Mouse (Mus musculus) MEL (cell line): ENCODE measurements around the gene Tmem44.

ENCODE experiments used
- CHD2 ChIP-seq: IDR thresholded peaks from 2 replicates; pipeline ENCODE4 v1.6.1; 2011; ENCODE audit warnings: low read length, improper control_type of control experiment
- CTCF ChIP-seq, 3 experiments: IDR thresholded peaks in 2 of 3; conservative IDR thresholded peaks in 1 of 3; 2 replicates each; pipeline ENCODE4 v1.5.1; 2011 to 2012; ENCODE audit warnings: low read length in 3 of 3, low read depth in 2 of 3, mild to moderate bottlenecking in 2 of 3, improper control_type of control experiment in 1 of 3, inconsistent platforms in 1 of 3, mixed read lengths in 1 of 3, moderate library complexity in 1 of 3; ENCODE audit not compliant: control insufficient read depth in 1 of 3, insufficient read depth in 1 of 3, poor library complexity in 1 of 3, severe bottlenecking in 1 of 3
- EP300 ChIP-seq, 2 experiments: IDR thresholded peaks; 2 replicates each; pipeline ENCODE4 v1.6.1; 2011; ENCODE audit warnings: improper control_type of control experiment in 2 of 2, low read length in 2 of 2, low read depth in 1 of 2, mild to moderate bottlenecking in 1 of 2
- JUND ChIP-seq: IDR thresholded peaks from 2 replicates; pipeline ENCODE4 v1.6.1; 2011; ENCODE audit warnings: low read depth, mild to moderate bottlenecking, improper control_type of control experiment, low read length
- NRF1 ChIP-seq: IDR thresholded peaks from 2 replicates; pipeline ENCODE4 v1.6.1; 2014; ENCODE audit warnings: low read depth, mild to moderate bottlenecking, inconsistent platforms, low read length, improper control_type of control experiment, moderate library complexity; ENCODE audit not compliant: poor library complexity, insufficient read depth, severe bottlenecking
- POLR2A ChIP-seq, 2 experiments: IDR thresholded peaks; 2 replicates each; pipeline ENCODE4 v1.6.1; 2011 to 2012; ENCODE audit warnings: low read length in 2 of 2, mild to moderate bottlenecking in 2 of 2, control low read depth in 1 of 2, improper control_type of control experiment in 1 of 2, low read depth in 1 of 2, moderate library complexity in 1 of 2; ENCODE audit not compliant: control insufficient read depth in 1 of 2, insufficient read depth in 1 of 2, poor library complexity in 1 of 2
- POLR2AphosphoS5 ChIP-seq: IDR thresholded peaks from 2 replicates; pipeline ENCODE4 v1.6.1; 2012; ENCODE audit warnings: low read depth, borderline replicate concordance, mild to moderate bottlenecking, inconsistent platforms, low read length, moderate library complexity, mixed read lengths
- RCOR1 ChIP-seq: IDR thresholded peaks from 2 replicates; pipeline ENCODE4 v1.6.1; 2012; ENCODE audit warnings: low read depth, mild to moderate bottlenecking, inconsistent platforms, low read length, improper control_type of control experiment
- TCF12 ChIP-seq: IDR thresholded peaks from 2 replicates; pipeline ENCODE4 v1.6.1; 2014; ENCODE audit warnings: low read depth, mild to moderate bottlenecking, inconsistent platforms, low read length, improper control_type of control experiment, moderate library complexity
- USF1 ChIP-seq: IDR thresholded peaks from 2 replicates; pipeline ENCODE4 v1.6.1; 2014; ENCODE audit warnings: low read depth, mild to moderate bottlenecking, inconsistent platforms, low read length, improper control_type of control experiment, moderate library complexity
- ZKSCAN1 ChIP-seq: IDR thresholded peaks from 2 replicates; pipeline ENCODE4 v1.6.1; 2012; ENCODE audit warnings: low read depth, mild to moderate bottlenecking, inconsistent platforms, low read length, improper control_type of control experiment, moderate library complexity
- ZNF384 ChIP-seq: IDR thresholded peaks from 2 replicates; pipeline ENCODE4 v1.6.1; 2012; ENCODE audit warnings: low read depth, mild to moderate bottlenecking, inconsistent platforms, low read length, improper control_type of control experiment

- no peak for TF ChIP-seq POLR2AphosphoS5
- TF ChIP-seq CTCF (IDR thresholded peaks at IDR 0.05 in 2 of 3, conservative IDR thresholded peaks at IDR 0.05 in 1 of 3; ENCODE audit: control insufficient read depth in 1 of 3, insufficient read depth in 1 of 3, low read depth in 2 of 3, low read length in 3 of 3, poor library complexity in 1 of 3, severe bottlenecking in 1 of 3) = no peak
- TF ChIP-seq JUND = no peak
- peak; percentile 60 for TF ChIP-seq TCF12
- no peak for TF ChIP-seq POLR2A (IDR thresholded peaks at IDR 0.05; ENCODE audit: control insufficient read depth in 1 of 2, insufficient read depth in 1 of 2, low read depth in 1 of 2, low read length in 2 of 2, poor library complexity in 1 of 2)
- TF ChIP-seq RCOR1 = no peak
- no peak for TF ChIP-seq USF1
- TF ChIP-seq EP300 (IDR thresholded peaks at IDR 0.05; ENCODE audit: low read depth in 1 of 2, low read length in 2 of 2) = peak; percentile 42 to 48; a peak in 2 of 4 replicates
- TF ChIP-seq CHD2 = no peak
- TF ChIP-seq NRF1 = no peak
- TF ChIP-seq ZNF384 = no peak
- TF ChIP-seq ZKSCAN1 = no peak
Measured at GRCm38 (mm10) chr16:30565631-30566030, 15.0 kb upstream of the Tmem44 start.
